Mouse (Mus musculus): ENCODE measurements at regions not wholly inside any gene's neighbourhood (a gene's known extent, or its start where the extent isn't known, plus 50 kb on each side); places are given as distances from the start of the nearest gene placed in this dataset.

- ATAC-seq (ENCODE audit: low read depth) = no peak
These were observed 165.8 kb upstream of the Prep start for GRCm38 (mm10) chr10:44901203-44901602.

GRCm38 (mm10) chr10:44892124-44892523 is 174.9 kb upstream of the Prep start:
- no peak overlapping the region for H3K4me2 ChIP-seq (ENCODE audit: low read depth, low read length)
- no peaks in the 10 kb centered on the region for H3K4me1 ChIP-seq (ENCODE audit: control insufficient read depth, low read depth, low read length)
- ATAC-seq (ENCODE audit: low read depth) = no peak
- no peak overlapping the region for H3K4me3 ChIP-seq (ENCODE audit: low read depth, low read length)
- no peaks in the 10 kb centered on the region for H3K9me3 ChIP-seq (replicated peaks; ENCODE audit: control insufficient read depth, low read length)
- 33% methylated on average over 6 of the region's 6 CpGs for WGBS (ENCODE audit: insufficient replicate concordance)
- no peak overlapping the region for H3K27ac ChIP-seq (ENCODE audit: low read length)
- no peak overlapping the region for H3K9ac ChIP-seq (ENCODE audit: low read depth, low read length)
- H3K27me3 ChIP-seq (ENCODE audit: control insufficient read depth, insufficient read depth, low read depth, low read length) = no peaks in the 10 kb centered on the region
- no peaks in the 10 kb centered on the region for H3K36me3 ChIP-seq (ENCODE audit: control insufficient read depth, insufficient read depth)

More at GRCm38 (mm10) chr10:44901203-44901602, 165.8 kb upstream of the Prep start:
- Histone ChIP-seq H3K9ac (ENCODE audit: low read depth, low read length) (no peak overlapping the region), H3K36me3 (ENCODE audit: control insufficient read depth, insufficient read depth) (no peaks in the 10 kb centered on the region), H3K27ac (ENCODE audit: low read length) (no peak overlapping the region), H3K27me3 (ENCODE audit: control insufficient read depth, insufficient read depth, low read depth, low read length) (no peaks in the 10 kb centered on the region), H3K4me2 (ENCODE audit: low read depth, low read length) (no peak overlapping the region), H3K9me3 (replicated peaks; ENCODE audit: control insufficient read depth, low read length) (no peaks in the 10 kb centered on the region), H3K4me1 (ENCODE audit: control insufficient read depth, low read depth, low read length) (no peaks in the 10 kb centered on the region), H3K4me3 (ENCODE audit: low read depth, low read length) (no peak overlapping the region)
- 47% methylated on average over 2 of the region's 2 CpGs for WGBS (ENCODE audit: insufficient replicate concordance)

- 46% methylated on average over 14 of the region's 14 CpGs for WGBS (ENCODE audit: insufficient replicate concordance)
- Histone ChIP-seq H3K27me3 (ENCODE audit: control insufficient read depth, insufficient read depth, low read depth, low read length) (no peaks in the 10 kb centered on the region), H3K36me3 (ENCODE audit: control insufficient read depth, insufficient read depth) (no peaks in the 10 kb centered on the region), H3K9me3 (replicated peaks; ENCODE audit: control insufficient read depth, low read length) (no peaks in the 10 kb centered on the region), H3K9ac (ENCODE audit: low read depth, low read length) (no peak overlapping the region), H3K4me3 (ENCODE audit: low read depth, low read length) (no peak overlapping the region), H3K27ac (ENCODE audit: low read length) (no peak overlapping the region), H3K4me1 (ENCODE audit: control insufficient read depth, low read depth, low read length) (no peaks in the 10 kb centered on the region), H3K4me2 (ENCODE audit: low read depth, low read length) (no peak overlapping the region)
- no peak for ATAC-seq (ENCODE audit: low read depth)
These were observed 179.8 kb upstream of the Prep start for GRCm38 (mm10) chr10:44887081-44887683.

- no peak for ATAC-seq (ENCODE audit: low read depth)
- Histone ChIP-seq H3K4me2 (ENCODE audit: low read depth, low read length) (no peak overlapping the region), H3K36me3 (ENCODE audit: control insufficient read depth, insufficient read depth) (no peaks in the 10 kb centered on the region), H3K4me1 (ENCODE audit: control insufficient read depth, low read depth, low read length) (no peaks in the 10 kb centered on the region), H3K27ac (ENCODE audit: low read length) (no peak overlapping the region), H3K4me3 (ENCODE audit: low read depth, low read length) (no peak overlapping the region), H3K27me3 (ENCODE audit: control insufficient read depth, insufficient read depth, low read depth, low read length) (no peaks in the 10 kb centered on the region), H3K9ac (ENCODE audit: low read depth, low read length) (no peak overlapping the region), H3K9me3 (replicated peaks; ENCODE audit: control insufficient read depth, low read length) (no peaks in the 10 kb centered on the region)
- 35% methylated on average over 2 of the region's 2 CpGs for WGBS (ENCODE audit: insufficient replicate concordance)
These were observed 185.0 kb upstream of the Prep start for GRCm38 (mm10) chr10:44881967-44882366.

GRCm38 (mm10) chr10:44877076-44877663 is 189.8 kb upstream of the Prep start:
- Histone ChIP-seq H3K9ac (ENCODE audit: low read depth, low read length) (no peak overlapping the region), H3K27ac (ENCODE audit: low read length) (no peak overlapping the region), H3K4me1 (ENCODE audit: control insufficient read depth, low read depth, low read length) (no peaks in the 10 kb centered on the region), H3K4me2 (ENCODE audit: low read depth, low read length) (no peak overlapping the region), H3K4me3 (ENCODE audit: low read depth, low read length) (no peak overlapping the region), H3K36me3 (ENCODE audit: control insufficient read depth, insufficient read depth) (no peaks in the 10 kb centered on the region), H3K9me3 (replicated peaks; ENCODE audit: control insufficient read depth, low read length) (no peaks in the 10 kb centered on the region), H3K27me3 (ENCODE audit: control insufficient read depth, insufficient read depth, low read depth, low read length) (no peaks in the 10 kb centered on the region)
- no peak for ATAC-seq (ENCODE audit: low read depth)
- 65% methylated on average over 9 of the region's 9 CpGs for WGBS (ENCODE audit: insufficient replicate concordance)

- Histone ChIP-seq H3K9ac (ENCODE audit: low read depth, low read length) (no peak overlapping the region), H3K4me1 (ENCODE audit: control insufficient read depth, low read depth, low read length) (no peaks in the 10 kb centered on the region), H3K27ac (ENCODE audit: low read length) (no peak overlapping the region), H3K4me3 (ENCODE audit: low read depth, low read length) (no peak overlapping the region), H3K4me2 (ENCODE audit: low read depth, low read length) (no peak overlapping the region), H3K36me3 (ENCODE audit: control insufficient read depth, insufficient read depth) (no peaks in the 10 kb centered on the region), H3K9me3 (replicated peaks; ENCODE audit: control insufficient read depth, low read length) (no peaks in the 10 kb centered on the region), H3K27me3 (ENCODE audit: control insufficient read depth, insufficient read depth, low read depth, low read length) (no peaks in the 10 kb centered on the region)
- 66% methylated on average over 5 of the region's 5 CpGs for WGBS (ENCODE audit: insufficient replicate concordance)
- ATAC-seq (ENCODE audit: low read depth) = no peak
These were observed 193.2 kb upstream of the Prep start for GRCm38 (mm10) chr10:44873642-44874285.

- Histone ChIP-seq H3K9ac (ENCODE audit: low read depth, low read length) (no peak overlapping the region), H3K27ac (ENCODE audit: low read length) (no peak overlapping the region), H3K27me3 (ENCODE audit: control insufficient read depth, insufficient read depth, low read depth, low read length) (no peaks in the 10 kb centered on the region), H3K4me3 (ENCODE audit: low read depth, low read length) (no peak overlapping the region), H3K4me2 (ENCODE audit: low read depth, low read length) (no peak overlapping the region), H3K9me3 (replicated peaks; ENCODE audit: control insufficient read depth, low read length) (no peaks in the 10 kb centered on the region), H3K4me1 (ENCODE audit: control insufficient read depth, low read depth, low read length) (no peaks in the 10 kb centered on the region), H3K36me3 (ENCODE audit: control insufficient read depth, insufficient read depth) (no peaks in the 10 kb centered on the region)
- ATAC-seq (ENCODE audit: low read depth) = no peak
- 48% methylated on average over 1 of the region's 1 CpGs for WGBS (ENCODE audit: insufficient replicate concordance)
These were observed 202.7 kb upstream of the Prep start for GRCm38 (mm10) chr10:44864191-44864747.

- no peaks in the 10 kb centered on the region for H3K36me3 ChIP-seq (ENCODE audit: control insufficient read depth, insufficient read depth)
- no peak overlapping the region for H3K4me3 ChIP-seq (ENCODE audit: low read depth, low read length)
- no peaks in the 10 kb centered on the region for H3K27me3 ChIP-seq (ENCODE audit: control insufficient read depth, insufficient read depth, low read depth, low read length)
- H3K27ac ChIP-seq (ENCODE audit: low read length) = no peak overlapping the region
- no peak overlapping the region for H3K9ac ChIP-seq (ENCODE audit: low read depth, low read length)
- WGBS (ENCODE audit: insufficient replicate concordance) = 60% methylated on average over 8 of the region's 8 CpGs
- H3K4me2 ChIP-seq (ENCODE audit: low read depth, low read length) = no peak overlapping the region
- no peaks in the 10 kb centered on the region for H3K9me3 ChIP-seq (replicated peaks; ENCODE audit: control insufficient read depth, low read length)
- ATAC-seq (ENCODE audit: low read depth) = no peak
- H3K4me1 ChIP-seq (ENCODE audit: control insufficient read depth, low read depth, low read length) = no peaks in the 10 kb centered on the region
These were observed 204.7 kb upstream of the Prep start for GRCm38 (mm10) chr10:44862360-44862674.

- Histone ChIP-seq H3K27me3 (ENCODE audit: control insufficient read depth, insufficient read depth, low read depth, low read length) (no peaks in the 10 kb centered on the region), H3K9ac (ENCODE audit: low read depth, low read length) (no peak overlapping the region), H3K9me3 (replicated peaks; ENCODE audit: control insufficient read depth, low read length) (no peaks in the 10 kb centered on the region), H3K4me3 (ENCODE audit: low read depth, low read length) (no peak overlapping the region), H3K4me1 (ENCODE audit: control insufficient read depth, low read depth, low read length) (no peaks in the 10 kb centered on the region), H3K27ac (ENCODE audit: low read length) (no peak overlapping the region), H3K4me2 (ENCODE audit: low read depth, low read length) (no peak overlapping the region), H3K36me3 (ENCODE audit: control insufficient read depth, insufficient read depth) (no peaks in the 10 kb centered on the region)
- 46% methylated on average over 10 of the region's 10 CpGs for WGBS (ENCODE audit: insufficient replicate concordance)
- ATAC-seq (ENCODE audit: low read depth) = 0 out of 2 replicates have a peak, but pooled peaks have one; percentile 16
These were observed 205.2 kb upstream of the Prep start for GRCm38 (mm10) chr10:44861671-44862359.
